Comparison of ENCODE assay signal across 8 mouse cellular contexts in genomic region chr2:69205791-69206351, GRCm38 (mm10). TPM values are rescaled to one million over a fixed set of nuclear protein-coding genes. Genes with fewer than 3 reads are reported as not detected.
DNase-seq lines count a peak whose midpoint lies in the region; ATAC-seq lines count a peak whose summit lies in the region.

Gene Spc25 (minus strand): TSS chr2:69206194.

- H3K4me3 ChIP-seq in heart, embryonic 10.5 days: peak within 1 kb of the TSS; percentile 80
- H3K4me3 ChIP-seq in kidney, embryonic 15.5 days (replicated peaks): peak within 1 kb of the TSS; percentile 95

- H3K4me1 ChIP-seq in heart, embryonic 10.5 days: peaks cover 5% of the 10 kb centered on the region
- peaks cover 22% of the 10 kb centered on the region for H3K4me1 ChIP-seq in kidney, embryonic 15.5 days

- WGBS in heart, embryonic 10.5 days: under 1% methylated on average over 46 of the region's 46 CpGs
- under 1% methylated on average over 46 of the region's 46 CpGs for WGBS in kidney, embryonic 15.5 days

- peak within 1 kb of the TSS; percentile 92 for H3K27ac ChIP-seq in heart, embryonic 10.5 days
- peak within 1 kb of the TSS; percentile 96 for H3K27ac ChIP-seq in kidney, embryonic 15.5 days

- H3K27me3 ChIP-seq in heart, embryonic 10.5 days (ENCODE audit: insufficient read depth, poor library complexity, severe bottlenecking): no peaks in the 10 kb centered on the region
- no peaks in the 10 kb centered on the region for H3K27me3 ChIP-seq in kidney, embryonic 15.5 days

- peak; percentile 85 to 87 for DNase-seq in B cell, adult 2 months
- peak; percentile 96 for DNase-seq in brain, adult 2 months (ENCODE audit: low read depth, low spot score)
- DNase-seq in heart, embryonic 10.5 days (ENCODE audit: low spot score): peak; percentile 98
- DNase-seq in liver: peak; percentile 93
- peak; percentile 90 to 91 for DNase-seq in spleen, postnatal 4 days (ENCODE audit: low spot score in 2 of 2)

- H3K9me3 ChIP-seq in heart, embryonic 10.5 days: no peaks in the 10 kb centered on the region
- H3K9me3 ChIP-seq in kidney, embryonic 15.5 days (replicated peaks): no peaks in the 10 kb centered on the region

- ATAC-seq in erythroblast, adult 5-6 weeks (replicated peaks; ENCODE audit: low FRiP score, poor library complexity, severe bottlenecking): peak; percentile 99
- peak; percentile 98 for ATAC-seq in kidney, embryonic 15.5 days (replicated peaks; ENCODE audit: low FRiP score)
- peak; percentile 100 for ATAC-seq in monocyte, adult 5-6 weeks (replicated peaks; ENCODE audit: insufficient number of reproducible peaks, low FRiP score, low TSS enrichment, poor library complexity, severe bottlenecking)

- H3K9ac ChIP-seq in kidney, embryonic 15.5 days: peak within 1 kb of the TSS; percentile 89

- H3K4me2 ChIP-seq in kidney, embryonic 15.5 days: peak within 1 kb of the TSS; percentile 69

- H3K36me3 ChIP-seq in heart, embryonic 10.5 days: peaks cover 23% of the 10 kb centered on the region
- peaks cover 20% of the 10 kb centered on the region for H3K36me3 ChIP-seq in kidney, embryonic 15.5 days

RNA-seq across cellular contexts. Expression of gene Spc25, which starts in this region (rescaled TPM):
- 40.8 and 46.7 TPM in 2 replicates for total RNA-seq in erythroblast, adult 5-6 weeks (2015; ENCODE audit: low replicate concordance)
- total RNA-seq in erythroblast, adult 5-6 weeks (2017; ENCODE audit: low replicate concordance): 36.0 and 66.6 TPM in 2 replicates
- polyA plus RNA-seq in heart, embryonic 10.5 days (2016; fragmentation: Nextera tagmentation; extraction: Ambion mirVana): 144 and 158 TPM in 2 replicates
- 240 TPM in 2 replicates for polyA plus RNA-seq in kidney, embryonic 15.5 days (2015; fragmentation: Nextera tagmentation; extraction: Ambion mirVana)
- 4.1 to 7.9 TPM (median 5.0 TPM) in 3 replicates for total RNA-seq in monocyte, adult 5-6 weeks (2017)

Comparison
In these comparisons a context has a peak if more than half of its experiments do, and no peak if none do; other contexts are left out.
1. Peak in every context shown above with its lines: DNase-seq, ATAC-seq, H3K4me3 ChIP-seq and H3K27ac ChIP-seq.